Mouse (Mus musculus): ENCODE results near the gene Dusp16.
A peak's percentile ranks its signal among the peaks of the same experiment; 100 is the strongest.

- TF ChIP-seq CTCF (IDR thresholded peaks at IDR 0.05; ENCODE audit: insufficient read depth, low read length) (no peak), POLR2A (IDR thresholded peaks at IDR 0.05; ENCODE audit: borderline replicate concordance, extremely low read depth, low read depth, low read length) (peak; percentile 15; the same call in 1 of the 2 replicates)
Observed at GRCm38 (mm10) chr6:134792141-134793045, at the start of gene Dusp16.

All from lung, adult 2 months (tissue).